Mouse (Mus musculus) liver, embryonic 11.5 days (tissue): ENCODE measurements around the gene Chst2. TPM values are rescaled to one million over a fixed set of nuclear protein-coding genes. Genes with fewer than 3 reads are reported as not detected.

Source experiments
- polyA plus RNA-seq: library from polyadenylated mRNA; unstranded; fragments of >200 nt; fragmentation: Nextera tagmentation; extraction: Ambion mirVana; gene quantifications from 2 replicates; pipeline ENCODE4 v1.2.1, GENCODE M21; 2014

Chst2 gene
- polyA plus RNA-seq, 1 experiment from 2014 or later: 1.3 TPM

Other genes starting within 250 kb of the Chst2 start
- gene U2surp, start 105.3 kb upstream of the Chst2 start, polyA plus RNA-seq: 124 and 131 TPM in 2 replicates
- gene Paqr9, start 152.9 kb upstream of the Chst2 start, polyA plus RNA-seq: 13.8 and 14.4 TPM in 2 replicates
- 14.0 and 15.1 TPM in 2 replicates for gene Pcolce2, start 230.9 kb upstream of the Chst2 start, polyA plus RNA-seq